Mouse (Mus musculus) liver, postnatal 0 days (tissue): ENCODE data around the gene Fgf18.

Experiments
- CTCF ChIP-seq: sonication (generic); IDR thresholded peaks from 2 replicates; pipeline ENCODE4 v1.5.1; 2016; ENCODE audit warnings: antibody characterized with exemption, low read depth
- EP300 ChIP-seq: IDR thresholded peaks from 2 replicates; pipeline ENCODE4 v1.6.1; 2016; ENCODE audit warnings: antibody characterized with exemption, low read depth, mild to moderate bottlenecking

GRCm38 (mm10) chr11:33089856-33090255 is 57.3 kb downstream of the Fgf18 start:
- no peak for TF ChIP-seq EP300
- TF ChIP-seq CTCF = no peak
